Mouse (Mus musculus): ENCODE data around the gene Col26a1.
"Not testable (repeated sequence)": the region's sequence is repeated elsewhere in the genome, so short reads cannot be mapped to it uniquely, and the experiment has no call there.

Col26a1 gene

GRCm38 (mm10) chr5:136738918-136739317 is 144.1 kb downstream of the Col26a1 start:
- no peak for DNase-seq

DNA sequence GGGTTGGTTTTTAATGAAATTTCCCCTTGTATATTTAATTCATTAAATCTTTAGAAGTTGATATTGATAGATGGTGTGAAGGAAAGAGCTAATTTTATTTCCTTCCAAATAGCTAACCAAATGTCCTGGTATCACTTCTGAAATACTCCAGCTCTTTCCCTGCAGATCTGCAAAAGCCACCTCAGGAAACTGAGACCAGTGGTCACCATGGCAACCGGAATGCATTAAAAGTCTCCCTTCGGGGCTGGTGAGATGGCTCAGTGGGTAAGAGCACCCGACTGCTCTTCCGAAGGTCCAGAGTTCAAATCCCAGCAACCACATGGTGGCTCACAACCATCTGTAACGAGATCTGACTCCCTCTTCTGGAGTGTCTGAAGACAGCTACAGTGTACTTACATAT is 156.7 kb downstream of the Col26a1 start:
- DNase-seq: not testable (repeated sequence)

- DNase-seq: peak; percentile 19
These were observed 161.4 kb downstream of the Col26a1 start for GRCm38 (mm10) chr5:136721596-136721995.

DNA sequence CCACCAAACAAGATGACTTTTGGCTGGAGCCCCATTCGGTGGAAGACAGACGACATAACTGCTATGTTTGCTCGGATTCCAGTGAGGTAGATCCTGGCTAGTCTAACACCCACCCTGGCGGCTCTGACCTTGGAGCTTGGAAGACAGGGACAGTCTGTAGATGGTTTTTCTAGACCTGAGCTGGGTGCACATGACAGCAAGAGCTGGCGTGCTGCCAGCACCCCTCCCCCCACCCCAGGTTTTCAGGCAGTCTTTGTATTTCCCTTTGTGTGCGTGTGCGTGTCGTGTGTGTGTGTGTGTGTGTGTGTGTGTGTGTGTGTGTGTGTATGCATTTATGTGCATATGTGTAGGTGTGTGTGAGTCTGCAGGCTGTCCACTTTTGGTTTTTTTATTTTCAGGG is 164.4 kb downstream of the Col26a1 start:
- DNase-seq: no peak

DNA sequence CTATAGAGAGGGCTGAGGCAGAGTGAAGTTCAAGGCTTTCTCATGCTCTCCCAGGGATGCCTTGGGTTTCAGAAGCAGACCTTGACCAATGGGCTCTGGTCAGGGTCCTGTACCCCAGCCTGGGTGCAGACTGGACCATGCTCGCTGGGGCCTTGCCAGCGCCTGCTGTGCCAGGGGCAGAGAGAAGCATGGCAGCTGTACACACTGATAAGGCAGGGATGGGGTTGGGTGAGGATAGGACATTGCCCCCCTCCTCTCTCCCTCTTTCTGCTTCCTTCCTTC is 165.5 kb downstream of the Col26a1 start:
- no peak for DNase-seq

DNA sequence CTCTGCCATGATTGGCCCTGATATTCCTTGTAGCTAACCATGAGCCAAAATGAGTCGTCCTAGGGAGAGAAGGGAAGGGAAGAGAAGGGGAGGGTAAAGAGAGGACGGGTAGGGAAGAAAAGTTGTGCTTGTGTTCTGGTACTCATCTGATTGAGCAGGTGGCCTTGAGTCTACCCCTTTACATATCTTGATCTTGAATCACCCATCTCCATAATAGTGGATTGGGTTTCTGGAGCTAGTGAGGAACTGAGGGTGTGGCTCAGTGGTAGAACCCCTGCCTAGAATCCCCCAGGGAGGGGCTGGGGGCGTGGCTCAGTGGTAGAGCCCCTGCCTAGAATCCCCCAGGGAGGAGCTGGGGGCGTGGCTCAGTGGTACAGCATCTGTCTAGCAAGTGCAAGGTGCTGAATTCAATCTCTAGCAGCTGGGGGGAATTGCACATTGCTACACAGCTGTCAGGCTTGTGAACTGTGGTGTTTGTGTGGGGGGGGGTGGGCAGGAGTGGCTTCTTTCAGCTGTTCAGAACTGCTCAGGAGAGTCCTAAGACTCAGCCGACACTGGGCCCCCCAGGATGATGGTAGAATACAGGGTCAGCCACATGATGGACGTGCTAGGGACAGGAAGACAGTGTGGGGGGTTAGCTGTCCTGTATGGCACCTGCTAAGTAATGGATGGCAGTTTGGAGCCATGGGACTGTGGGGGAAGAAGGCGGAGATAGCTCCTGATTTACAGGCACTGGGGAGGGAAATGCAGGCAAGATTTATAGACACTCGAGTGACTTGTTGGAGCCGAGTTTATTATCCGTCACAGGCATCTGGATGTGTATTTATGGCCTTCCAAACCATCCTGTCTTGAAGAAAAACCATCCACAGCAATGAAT is 166.1 kb downstream of the Col26a1 start:
- no peak for DNase-seq

GRCm38 (mm10) chr5:136714879-136715278 is 168.1 kb downstream of the Col26a1 start:
- no peak for DNase-seq

GRCm38 (mm10) chr5:136714232-136714875 is 168.7 kb downstream of the Col26a1 start:
- DNase-seq: no peak

- DNase-seq: no peak
These were observed 172.3 kb downstream of the Col26a1 start for GRCm38 (mm10) chr5:136710742-136711141.

DNA sequence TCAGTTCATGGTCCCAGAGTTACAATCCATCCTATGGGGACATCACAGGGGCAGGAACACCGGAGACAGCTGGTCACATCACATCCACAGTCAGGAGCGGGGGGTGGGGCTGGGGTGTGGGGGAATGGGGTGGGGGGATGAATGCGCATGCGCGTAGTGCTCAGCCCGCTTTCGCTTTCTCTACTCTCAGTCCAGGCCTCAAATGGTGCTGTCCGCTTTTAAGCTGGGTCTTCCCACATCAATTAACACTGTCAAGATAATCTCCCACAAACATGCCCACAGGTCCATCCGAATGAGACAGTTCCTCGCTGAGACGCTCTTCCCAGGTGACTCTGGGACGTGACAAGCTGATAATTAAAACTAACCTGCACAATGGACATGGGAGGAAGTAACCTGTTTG is 174.9 kb downstream of the Col26a1 start:
- DNase-seq: no peak

GRCm38 (mm10) chr5:136706803-136707202 is 176.2 kb downstream of the Col26a1 start:
- peak; percentile 22 for DNase-seq

GRCm38 (mm10) chr5:136705532-136705931 is 177.5 kb downstream of the Col26a1 start:
- DNase-seq: no peak

DNA sequence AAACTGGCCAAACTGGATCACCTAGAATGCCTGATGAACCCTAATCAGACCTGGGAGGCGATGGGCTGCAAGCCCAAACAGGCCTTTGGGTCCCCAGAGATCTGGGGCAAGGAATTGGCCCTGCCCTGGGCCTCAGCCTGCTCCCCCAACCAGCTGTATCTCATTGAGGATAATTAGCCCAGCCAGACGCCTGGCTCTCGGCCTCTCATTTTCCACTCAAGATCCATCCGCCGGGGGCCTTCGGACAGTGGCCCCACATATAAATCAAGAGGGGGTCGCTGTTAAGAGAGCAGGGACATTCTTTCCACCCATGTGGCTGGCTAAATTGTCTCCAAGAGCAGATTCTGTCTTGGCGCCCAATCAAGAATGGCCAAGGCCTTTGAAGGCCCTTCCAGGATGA is 178.9 kb downstream of the Col26a1 start:
- DNase-seq: no peak

- DNase-seq: peak; percentile 23
These were observed 179.3 kb downstream of the Col26a1 start for GRCm38 (mm10) chr5:136703751-136704150.

- DNase-seq: no peak
These were observed 180.8 kb downstream of the Col26a1 start for GRCm38 (mm10) chr5:136702159-136702725.

DNA sequence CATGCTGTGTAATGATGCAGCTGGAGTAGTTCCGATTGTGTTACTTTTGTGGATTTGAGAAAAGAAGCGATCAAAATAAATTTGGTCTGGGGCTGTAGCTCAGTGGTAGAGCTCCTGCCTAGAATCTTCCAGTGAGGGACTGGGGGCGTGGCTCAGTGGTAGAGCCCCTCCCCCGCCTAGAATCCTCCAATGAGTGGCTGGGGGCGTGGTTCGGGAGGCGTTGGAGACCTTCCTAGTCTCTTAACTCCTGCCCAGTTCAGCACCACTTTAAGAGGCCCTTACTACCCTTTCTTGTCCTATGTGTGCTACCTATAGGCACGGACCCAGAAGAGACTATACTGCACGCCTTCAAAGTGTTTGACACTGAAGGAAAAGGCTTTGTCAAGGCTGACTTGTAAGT is 185.4 kb downstream of the Col26a1 start:
- DNase-seq: no peak

GRCm38 (mm10) chr5:136696516-136696915 is 186.5 kb downstream of the Col26a1 start:
- no peak for DNase-seq

GRCm38 (mm10) chr5:136694976-136695375 is 188.0 kb downstream of the Col26a1 start:
- DNase-seq: no peak

DNA sequence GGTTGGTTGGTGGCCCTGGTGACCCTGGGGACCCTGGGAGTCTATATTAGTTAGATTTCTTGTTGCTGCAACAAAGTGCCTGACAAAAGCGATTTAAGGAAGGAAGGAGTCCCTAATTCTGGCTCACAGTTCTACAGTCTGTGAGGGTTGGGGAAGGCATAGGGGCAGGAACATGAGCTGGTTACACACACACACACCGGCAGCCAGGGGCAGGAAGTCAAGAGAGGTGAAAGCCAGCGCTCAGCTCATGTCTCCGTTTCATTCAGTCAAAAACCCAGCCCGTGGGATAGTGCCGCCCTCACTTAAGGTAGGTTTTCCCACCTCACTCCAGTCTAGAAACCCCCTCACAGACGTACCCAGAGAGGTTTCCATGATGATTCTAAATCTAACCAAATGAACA is 189.6 kb downstream of the Col26a1 start:
- DNase-seq: no peak

GRCm38 (mm10) chr5:136692784-136693183 is 190.2 kb downstream of the Col26a1 start, which contains the start of gene Myl10:
Myl10 (plus strand) TSS chr5:136693146.
- DNase-seq: no peak

Data from layer of hippocampus, adult 9-11 months (tissue).